Mouse (Mus musculus) liver, postnatal 0 days (tissue): Measurements from ENCODE around the gene Plcb4.

Experiments used
- CTCF ChIP-seq: sonication (generic); IDR thresholded peaks from 2 replicates; pipeline ENCODE4 v1.5.1; 2016; ENCODE audit warnings: antibody characterized with exemption, low read depth
- EP300 ChIP-seq: IDR thresholded peaks from 2 replicates; pipeline ENCODE4 v1.6.1; 2016; ENCODE audit warnings: antibody characterized with exemption, low read depth, mild to moderate bottlenecking

- TF ChIP-seq CTCF (no peak), EP300 (peak; percentile 93)
Measured at GRCm38 (mm10) chr2:135700686-135701413, 42.0 kb downstream of the Plcb4 start.
